Mouse (Mus musculus): Measurements from ENCODE around the gene Lmbrd1. TPM values are rescaled to one million over a fixed set of nuclear protein-coding genes. Genes with fewer than 3 reads are reported as not detected.
A peak's percentile ranks its signal among the peaks of the same experiment; 100 is the strongest.

The Lmbrd1 gene
- polyA plus RNA-seq, 1 experiment from 2014 or later = 25.4 TPM

DNA sequence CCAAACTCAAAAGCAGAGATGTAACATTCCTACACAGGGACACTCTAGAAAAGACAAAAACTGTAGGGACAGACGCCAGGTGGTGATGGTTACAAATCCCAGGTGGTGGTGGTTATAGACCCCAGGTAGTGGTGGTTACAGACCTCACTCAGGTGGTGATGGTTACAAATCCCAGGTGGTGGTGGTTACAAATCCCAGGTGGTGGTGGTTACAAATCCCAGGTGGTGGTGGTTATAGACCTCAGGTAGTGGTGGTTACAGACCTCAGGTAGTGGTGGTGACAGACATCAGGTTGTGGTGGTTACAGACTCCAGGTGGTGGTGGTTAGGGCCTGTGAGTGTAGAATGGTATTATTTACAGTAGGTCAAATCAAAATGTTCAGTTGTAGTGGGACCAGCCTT lies 5.5 kb downstream of the Lmbrd1 start:
- H3K4me1 ChIP-seq (replicated peaks) = peaks cover 6% of the 10 kb centered on the region
- H3K4me2 ChIP-seq = no peak overlapping the region
- no peak overlapping the region for H3K4me3 ChIP-seq
- no peaks in the 10 kb centered on the region for H3K9me3 ChIP-seq (replicated peaks)
- peaks cover 4% of the 10 kb centered on the region; the same call in 1 of the 2 replicates for H3K36me3 ChIP-seq
- ATAC-seq (replicated peaks; ENCODE audit: insufficient number of reproducible peaks, insufficient read depth, low FRiP score, low read depth) = peak; percentile 97
- H3K27me3 ChIP-seq = no peaks in the 10 kb centered on the region
- H3K9ac ChIP-seq = no peak overlapping the region
- WGBS = 72% methylated on average over 1 of the region's 1 CpGs
- H3K27ac ChIP-seq = no peak overlapping the region

DNA sequence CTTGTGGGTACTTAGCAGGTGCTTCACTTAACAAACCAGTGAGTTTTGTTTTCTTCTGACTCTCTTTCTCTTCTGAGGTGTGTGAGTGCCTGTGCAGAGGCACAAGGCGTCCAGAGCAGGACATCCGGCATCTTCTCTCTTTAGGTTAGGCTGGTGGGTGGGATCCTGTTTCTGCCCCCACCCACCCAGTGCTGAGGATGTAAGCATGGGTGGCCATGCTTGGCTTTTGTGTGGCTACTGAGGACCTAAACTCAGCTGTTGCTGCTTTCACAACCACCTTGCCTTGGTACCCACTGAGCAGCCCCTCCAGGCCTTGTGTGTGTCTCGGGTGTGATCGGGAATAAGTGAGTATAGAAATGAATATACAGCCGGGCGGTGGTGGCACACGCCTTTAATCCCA lies 7.2 kb downstream of the Lmbrd1 start:
- WGBS = 91% methylated on average over 7 of the region's 7 CpGs
- no peak for ATAC-seq (replicated peaks; ENCODE audit: insufficient number of reproducible peaks, insufficient read depth, low FRiP score, low read depth)
- Histone ChIP-seq H3K27me3 (no peaks in the 10 kb centered on the region), H3K36me3 (peaks cover 4% of the 10 kb centered on the region; the same call in 1 of the 2 replicates), H3K4me3 (no peak overlapping the region), H3K9ac (no peak overlapping the region), H3K27ac (no peak overlapping the region), H3K9me3 (replicated peaks) (no peaks in the 10 kb centered on the region), H3K4me2 (no peak overlapping the region), H3K4me1 (replicated peaks) (no peaks in the 10 kb centered on the region)

- no peaks in the 10 kb centered on the region for H3K4me1 ChIP-seq (replicated peaks)
- H3K4me2 ChIP-seq = no peak overlapping the region
- peaks cover 4% of the 10 kb centered on the region; the same call in 1 of the 2 replicates for H3K36me3 ChIP-seq
- no peak overlapping the region for H3K4me3 ChIP-seq
- no peak overlapping the region for H3K9ac ChIP-seq
- ATAC-seq (replicated peaks; ENCODE audit: insufficient number of reproducible peaks, insufficient read depth, low FRiP score, low read depth) = no peak
- H3K27ac ChIP-seq = no peak overlapping the region
- no peaks in the 10 kb centered on the region for H3K9me3 ChIP-seq (replicated peaks)
- no peaks in the 10 kb centered on the region for H3K27me3 ChIP-seq
- WGBS = 88% methylated on average over 4 of the region's 4 CpGs
These were observed 8.0 kb downstream of the Lmbrd1 start for GRCm38 (mm10) chr1:24686235-24687021.

GRCm38 (mm10) chr1:24697677-24698076 lies 19.2 kb downstream of the Lmbrd1 start:
- Histone ChIP-seq H3K36me3 (peaks cover 5% of the 10 kb centered on the region; the same call in 1 of the 2 replicates), H3K4me1 (replicated peaks) (peaks cover 6% of the 10 kb centered on the region; the same call in 1 of the 2 replicates), H3K27me3 (no peaks in the 10 kb centered on the region), H3K9ac (no peak overlapping the region), H3K4me3 (no peak overlapping the region), H3K9me3 (replicated peaks) (no peaks in the 10 kb centered on the region), H3K4me2 (no peak overlapping the region), H3K27ac (no peak overlapping the region)
- WGBS = 87% methylated on average over 3 of the region's 3 CpGs
- no peak for ATAC-seq (replicated peaks; ENCODE audit: insufficient number of reproducible peaks, insufficient read depth, low FRiP score, low read depth)

DNA sequence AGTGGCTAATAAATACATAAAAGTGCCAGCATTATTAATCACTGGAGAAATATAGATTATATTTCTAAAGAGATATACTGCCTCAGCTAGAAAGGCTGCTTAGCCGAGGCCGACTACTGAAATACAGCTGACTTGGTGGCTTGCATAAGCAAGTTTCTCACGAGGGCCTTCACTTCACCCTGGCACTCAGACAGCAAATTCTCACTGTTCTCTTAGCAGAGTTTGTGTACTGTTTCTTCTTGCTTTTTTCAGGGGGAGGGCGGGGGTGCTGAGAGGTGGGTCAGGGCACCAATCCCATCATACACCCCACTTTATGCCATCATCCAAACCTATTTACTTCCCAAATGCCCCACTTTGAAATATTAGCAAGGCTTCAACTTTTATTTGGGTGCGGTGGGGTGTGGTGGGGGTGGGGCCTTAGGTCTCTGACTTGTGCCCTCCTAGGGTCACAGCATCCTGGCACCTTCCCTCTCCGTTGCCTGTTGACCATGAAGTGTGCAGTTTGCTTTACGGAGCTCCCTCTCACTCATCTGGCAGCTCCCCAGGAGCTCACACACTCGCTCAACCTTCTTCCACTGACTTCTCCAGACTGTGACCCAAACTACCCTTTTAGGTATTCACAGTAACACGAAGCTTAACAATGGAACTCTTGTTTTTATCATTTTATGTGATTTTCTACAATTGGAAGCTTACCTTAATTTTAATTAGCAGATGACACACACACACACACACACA lies 19.9 kb downstream of the Lmbrd1 start:
- no peak for ATAC-seq (replicated peaks; ENCODE audit: insufficient number of reproducible peaks, insufficient read depth, low FRiP score, low read depth)
- Histone ChIP-seq H3K27me3 (no peaks in the 10 kb centered on the region), H3K36me3 (peaks cover under 1% of the 10 kb centered on the region; the same call in 1 of the 2 replicates), H3K4me2 (no peak overlapping the region), H3K4me3 (no peak overlapping the region), H3K9me3 (replicated peaks) (no peaks in the 10 kb centered on the region), H3K27ac (no peak overlapping the region), H3K4me1 (replicated peaks) (peaks cover 6% of the 10 kb centered on the region; the same call in 1 of the 2 replicates), H3K9ac (no peak overlapping the region)
- WGBS = 75% methylated on average over 9 of the region's 9 CpGs

GRCm38 (mm10) chr1:24699320-24699719 lies 20.9 kb downstream of the Lmbrd1 start:
- H3K4me2 ChIP-seq = peak overlapping the region; percentile 46
- peak overlapping the region; percentile 13; the same call in 1 of the 2 replicates for H3K4me3 ChIP-seq
- H3K27ac ChIP-seq = no peak overlapping the region

GRCm38 (mm10) chr1:24700241-24700640 lies 21.8 kb downstream of the Lmbrd1 start:
- Histone ChIP-seq H3K4me2 (no peak overlapping the region), H3K4me1 (replicated peaks) (peaks cover 6% of the 10 kb centered on the region; the same call in 1 of the 2 replicates), H3K9ac (no peak overlapping the region), H3K36me3 (no peaks in the 10 kb centered on the region), H3K9me3 (replicated peaks) (no peaks in the 10 kb centered on the region), H3K27ac (no peak overlapping the region), H3K27me3 (no peaks in the 10 kb centered on the region), H3K4me3 (no peak overlapping the region)
- ATAC-seq (replicated peaks; ENCODE audit: insufficient number of reproducible peaks, insufficient read depth, low FRiP score, low read depth) = no peak
- 84% methylated on average over 5 of the region's 5 CpGs for WGBS

More at GRCm38 (mm10) chr1:24699320-24699719, 20.9 kb downstream of the Lmbrd1 start:
- peak; percentile 86 for ATAC-seq (replicated peaks; ENCODE audit: insufficient number of reproducible peaks, insufficient read depth, low FRiP score, low read depth)
- WGBS = 12% methylated on average over 9 of the region's 9 CpGs
- Histone ChIP-seq H3K9ac (no peak overlapping the region), H3K9me3 (replicated peaks) (no peaks in the 10 kb centered on the region), H3K27me3 (no peaks in the 10 kb centered on the region), H3K4me1 (replicated peaks) (peaks cover 6% of the 10 kb centered on the region; the same call in 1 of the 2 replicates), H3K36me3 (no peaks in the 10 kb centered on the region)

GRCm38 (mm10) chr1:24703821-24704220 lies 25.4 kb downstream of the Lmbrd1 start:
- no peaks in the 10 kb centered on the region for H3K27me3 ChIP-seq
- no peak overlapping the region for H3K27ac ChIP-seq
- no peak overlapping the region for H3K9ac ChIP-seq
- H3K4me1 ChIP-seq (replicated peaks) = peaks cover 6% of the 10 kb centered on the region; the same call in 1 of the 2 replicates
- H3K4me2 ChIP-seq = no peak overlapping the region
- no peak overlapping the region for H3K4me3 ChIP-seq
- ATAC-seq (replicated peaks; ENCODE audit: insufficient number of reproducible peaks, insufficient read depth, low FRiP score, low read depth) = no peak
- WGBS = 82% methylated on average over 6 of the region's 6 CpGs
- H3K36me3 ChIP-seq = no peaks in the 10 kb centered on the region
- no peaks in the 10 kb centered on the region for H3K9me3 ChIP-seq (replicated peaks)

DNA sequence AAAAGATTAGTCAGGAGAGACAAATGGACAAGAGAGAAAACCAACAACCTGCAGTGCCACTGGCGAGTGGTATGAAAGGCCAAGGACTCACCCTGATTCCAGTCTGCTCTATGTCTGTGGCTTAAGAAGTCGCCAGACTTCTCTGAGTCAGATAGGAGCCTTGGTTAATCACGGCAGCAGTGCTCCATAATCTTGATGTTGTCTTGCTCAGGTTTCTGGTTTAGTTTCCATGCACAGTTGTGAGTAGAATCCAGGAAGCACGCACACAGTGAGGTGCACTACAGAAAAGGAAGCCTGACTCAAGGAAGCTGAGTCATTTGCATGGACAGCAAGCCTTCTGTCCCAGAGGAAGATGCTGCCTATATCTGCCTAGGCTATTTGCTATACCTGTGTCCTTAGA lies 37.9 kb downstream of the Lmbrd1 start:
- Histone ChIP-seq H3K9ac (no peak overlapping the region), H3K36me3 (peaks cover 16% of the 10 kb centered on the region), H3K4me2 (no peak overlapping the region), H3K27ac (no peak overlapping the region), H3K27me3 (no peaks in the 10 kb centered on the region), H3K9me3 (replicated peaks) (no peaks in the 10 kb centered on the region), H3K4me1 (replicated peaks) (no peaks in the 10 kb centered on the region), H3K4me3 (no peak overlapping the region)
- 93% methylated on average over 4 of the region's 4 CpGs for WGBS
- ATAC-seq (replicated peaks; ENCODE audit: insufficient number of reproducible peaks, insufficient read depth, low FRiP score, low read depth) = no peak

- 61% methylated on average over 3 of the region's 3 CpGs for WGBS
- no peak overlapping the region for H3K27ac ChIP-seq
- no peaks in the 10 kb centered on the region for H3K27me3 ChIP-seq
- no peak overlapping the region for H3K9ac ChIP-seq
- no peaks in the 10 kb centered on the region for H3K4me1 ChIP-seq (replicated peaks)
- no peak for ATAC-seq (replicated peaks; ENCODE audit: insufficient number of reproducible peaks, insufficient read depth, low FRiP score, low read depth)
- no peaks in the 10 kb centered on the region for H3K9me3 ChIP-seq (replicated peaks)
- peaks cover 16% of the 10 kb centered on the region for H3K36me3 ChIP-seq
- no peak overlapping the region for H3K4me3 ChIP-seq
- H3K4me2 ChIP-seq = no peak overlapping the region
These were observed 41.2 kb downstream of the Lmbrd1 start for GRCm38 (mm10) chr1:24719621-24720020.

DNA sequence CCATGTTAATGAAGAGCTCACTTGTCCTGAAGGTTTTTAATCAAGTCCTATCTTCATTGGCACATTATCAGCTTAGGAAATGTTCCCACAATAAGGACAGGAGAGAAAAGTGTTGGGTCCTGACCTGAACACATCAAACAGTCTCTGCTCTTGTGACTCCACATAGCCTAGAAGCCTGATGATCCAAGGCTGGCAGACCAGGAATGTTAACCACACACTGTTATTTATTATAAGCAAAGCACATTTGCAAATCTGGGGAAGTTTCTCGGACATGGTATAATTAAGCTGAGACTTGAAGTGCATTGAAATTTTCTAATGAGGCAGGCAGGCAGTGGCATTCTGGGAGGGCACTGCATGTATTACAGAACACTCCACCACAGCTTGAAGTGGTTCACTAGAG lies 41.8 kb downstream of the Lmbrd1 start:
- Histone ChIP-seq H3K4me1 (replicated peaks) (no peaks in the 10 kb centered on the region), H3K9me3 (replicated peaks) (no peaks in the 10 kb centered on the region), H3K27me3 (no peaks in the 10 kb centered on the region), H3K27ac (no peak overlapping the region), H3K4me3 (no peak overlapping the region), H3K9ac (no peak overlapping the region), H3K4me2 (no peak overlapping the region), H3K36me3 (peaks cover 16% of the 10 kb centered on the region)
- WGBS = 74% methylated on average over 1 of the region's 1 CpGs
- ATAC-seq (replicated peaks; ENCODE audit: insufficient number of reproducible peaks, insufficient read depth, low FRiP score, low read depth) = no peak

All from heart, embryonic 15.5 days (tissue).